Mouse (Mus musculus): ENCODE results near the gene Shd. TPM values are rescaled to one million over a fixed set of nuclear protein-coding genes. Genes with fewer than 3 reads are reported as not detected.

Gene Shd
- polyA plus RNA-seq, 1 experiment = 122 TPM

- WGBS = 37% methylated on average over 5 of the region's 5 CpGs
- peak in 1 of 2 experiments; percentile 8 for DNase-seq
- Histone ChIP-seq H3K27me3 (ENCODE audit: control insufficient read depth, insufficient read depth, low read length) (no peaks in the 10 kb centered on the region), H3K4me3 (replicated peaks; ENCODE audit: insufficient read depth, low read depth, low read length) (no peak overlapping the region), H3K4me1 (ENCODE audit: control insufficient read depth, insufficient read depth, low read length) (peaks cover 94% of the 10 kb centered on the region), H3K27ac (ENCODE audit: insufficient read depth, low read length) (peak overlapping the region; percentile 8; the same call in 1 of the 2 replicates)
- TF ChIP-seq POLR2A (IDR thresholded peaks at IDR 0.05; ENCODE audit: borderline replicate concordance, insufficient read depth, low read length) (no peak), CTCF (IDR thresholded peaks at IDR 0.05; ENCODE audit: borderline replicate concordance, insufficient read depth, low read depth, low read length) (no peak)
Observed at GRCm38 (mm10) chr17:56024931-56025330, 54.7 kb downstream of the Shd start.

Other genes starting within 250 kb of the Shd start
- 0.10 TPM in 1 of 2 replicates, not detected in the other for gene Adgre4, start 220.5 kb upstream of the Shd start, polyA plus RNA-seq (2012; rRNA removed)
- 3.6 and 4.3 TPM in 2 replicates for gene Zfp119a, start 91.5 kb upstream of the Shd start, polyA plus RNA-seq (2012; rRNA removed)
- 7.7 and 8.7 TPM in 2 replicates for gene Zfp959, start 78.4 kb upstream of the Shd start, polyA plus RNA-seq (2012; rRNA removed)
- 3.3 and 3.7 TPM in 2 replicates for gene Zfp119b, start 21.0 kb upstream of the Shd start, polyA plus RNA-seq (2012; rRNA removed)
- 0.81 and 1.00 TPM in 2 replicates for gene Ebi3, start 17.8 kb upstream of the Shd start, polyA plus RNA-seq (2012; rRNA removed)
- gene Yju2, start 11.4 kb upstream of the Shd start, polyA plus RNA-seq (2012; rRNA removed) = 13.4 and 14.9 TPM in 2 replicates
- 88.0 and 91.3 TPM in 2 replicates for gene Fsd1, start 16.0 kb downstream of the Shd start, polyA plus RNA-seq (2012; rRNA removed)
- 51.8 and 64.1 TPM in 2 replicates for gene Stap2, start 35.1 kb downstream of the Shd start, polyA plus RNA-seq (2012; rRNA removed)
- gene Mpnd, start 35.2 kb downstream of the Shd start, polyA plus RNA-seq (2012; rRNA removed) = 183 and 193 TPM in 2 replicates
- 69.5 and 82.5 TPM in 2 replicates for gene Sh3gl1, start 66.2 kb downstream of the Shd start, polyA plus RNA-seq (2012; rRNA removed)
- gene Chaf1a, start 70.0 kb downstream of the Shd start, polyA plus RNA-seq (2012; rRNA removed) = 2.9 and 3.3 TPM in 2 replicates
- gene Ubxn6, start 104.6 kb downstream of the Shd start, polyA plus RNA-seq (2012; rRNA removed) = 114 TPM in 2 replicates
- gene Hdgfl2, start 109.2 kb downstream of the Shd start, polyA plus RNA-seq (2012; rRNA removed) = 109 and 116 TPM in 2 replicates
- gene Plin4, start 139.3 kb downstream of the Shd start, polyA plus RNA-seq (2012; rRNA removed) = 1.1 and 1.7 TPM in 2 replicates
- 0.38 and 0.54 TPM in 2 replicates for gene Plin5, start 147.1 kb downstream of the Shd start, polyA plus RNA-seq (2012; rRNA removed)
- gene Lrg1, start 151.5 kb downstream of the Shd start, polyA plus RNA-seq (2012; rRNA removed) = 0.93 and 1.6 TPM in 2 replicates
- gene Sema6b, start 169.9 kb downstream of the Shd start, polyA plus RNA-seq (2012; rRNA removed) = 51.8 and 54.3 TPM in 2 replicates
- gene Tnfaip8l1, start 192.0 kb downstream of the Shd start, polyA plus RNA-seq (2012; rRNA removed) = 1.7 and 1.9 TPM in 2 replicates
- 44.5 and 45.0 TPM in 2 replicates for gene Mydgf, start 213.5 kb downstream of the Shd start, polyA plus RNA-seq (2012; rRNA removed)
- gene Dpp9, start 248.4 kb downstream of the Shd start, polyA plus RNA-seq (2012; rRNA removed) = 54.7 and 56.3 TPM in 2 replicates